ENCODE assay signal across 31 mouse cellular contexts in the genomic region with DNA sequence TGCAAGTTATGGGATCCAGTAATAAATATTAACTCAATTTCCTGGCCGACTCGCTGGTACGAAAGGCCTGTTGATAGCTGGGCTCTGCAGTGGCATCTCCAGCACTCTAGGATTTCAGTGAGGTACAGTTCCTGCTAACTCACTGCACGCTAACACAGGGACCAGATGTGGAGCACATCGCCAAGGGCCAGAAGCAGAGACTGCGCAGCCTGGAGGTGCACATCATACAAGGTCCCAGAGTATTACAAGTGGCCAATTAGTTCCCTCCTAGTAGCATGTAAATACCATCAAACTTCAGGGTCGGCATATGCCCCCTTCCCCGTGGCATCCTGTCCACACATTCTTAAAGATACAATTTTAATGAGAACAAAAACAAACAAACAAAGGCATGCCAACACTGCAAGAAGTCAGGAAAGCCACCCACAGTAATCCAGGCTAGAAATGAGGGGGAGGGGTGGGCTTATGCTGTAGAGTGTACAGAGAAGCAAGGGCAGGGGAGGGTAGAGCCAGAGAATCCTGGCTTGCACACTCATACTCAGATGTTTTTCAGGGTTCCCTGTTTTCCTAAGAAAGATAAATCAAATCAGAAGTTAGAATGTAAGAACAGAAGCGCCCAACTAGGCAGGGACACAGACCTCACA.
DNase-seq lines count a peak whose midpoint lies in the region; ATAC-seq and TF ChIP-seq lines count a peak whose summit lies in the region.
"Had no signal": no experiment of that assay in that cellular context is flagged by ENCODE, and none has a peak within 500 bp of the region (broad histone marks: within the 10 kb centered on the region; RNA-seq: fewer than 3 reads in every experiment).

No protein-coding gene starts in this region.

- no peaks in the 10 kb centered on the region for H3K9me3 ChIP-seq in hindbrain, embryonic 10.5 days
- H3K9me3 ChIP-seq in hindbrain, embryonic 14.5 days (ENCODE audit: control insufficient read depth, low read length), result no peaks in the 10 kb centered on the region
- no peaks in the 10 kb centered on the region for H3K9me3 ChIP-seq in limb, embryonic 13.5 days
- H3K9me3 ChIP-seq: embryonic facial prominence, embryonic 12.5 days; forebrain, embryonic 12.5 days; intestine, embryonic 15.5 days; liver, embryonic 12.5 days; midbrain, embryonic 12.5 days; stomach, embryonic 15.5 days had no signal

- H3K4me1 ChIP-seq in hindbrain, embryonic 10.5 days (replicated peaks), result peaks cover 7% of the 10 kb centered on the region
- no peaks in the 10 kb centered on the region for H3K4me1 ChIP-seq in hindbrain, embryonic 14.5 days (replicated peaks; ENCODE audit: control insufficient read depth, insufficient read depth, low read length)
- peaks cover 3% of the 10 kb centered on the region; the same call in 1 of the 2 replicates for H3K4me1 ChIP-seq in embryonic fibroblast, embryonic 13.5 days (ENCODE audit: control insufficient read depth, insufficient read depth, low read length)
- H3K4me1 ChIP-seq in limb, embryonic 13.5 days, result peaks cover 10% of the 10 kb centered on the region
- H3K4me1 ChIP-seq: forebrain, embryonic 12.5 days; intestine, embryonic 15.5 days; liver, embryonic 12.5 days; midbrain, embryonic 12.5 days; stomach, embryonic 15.5 days had no signal

- peak; percentile 24 for DNase-seq in hindbrain, embryonic 10.5 days (ENCODE audit: low spot score)
- DNase-seq in hindbrain, embryonic 14.5 days (ENCODE audit: low spot score), result no peak
- DNase-seq in embryo, embryonic 11 days, result peak; percentile 55
- no peak for DNase-seq in layer of hippocampus, postnatal 14 days (ENCODE audit: low spot score in 2 of 2)
- no peak for DNase-seq in MN1 (ENCODE audit: low spot score)
- DNase-seq in gastrocnemius, postnatal 36 days, result no peak
- DNase-seq: adrenal gland, postnatal 14 days; cerebellum, adult 11 months; cerebellum, adult 9-10 months; cerebellum, postnatal 36 days; forebrain, postnatal 0 days; gastrocnemius, postnatal 14 days; heart, adult 11 months; kidney, adult 2 months; kidney, postnatal 36 days; layer of hippocampus, postnatal 36 days; liver, postnatal 0 days; retina, postnatal 1 day; right cerebral cortex, postnatal 14 days had no signal

- no peak overlapping the region for H3K4me2 ChIP-seq in hindbrain, embryonic 14.5 days (replicated peaks)
- H3K4me2 ChIP-seq in limb, embryonic 13.5 days (replicated peaks), result peak overlapping the region; percentile 41
- H3K4me2 ChIP-seq: embryonic facial prominence, embryonic 12.5 days; forebrain, embryonic 12.5 days; heart, embryonic 11.5 days; intestine, embryonic 15.5 days; liver, embryonic 12.5 days; midbrain, embryonic 12.5 days; stomach, embryonic 15.5 days had no signal

- WGBS in hindbrain, embryonic 10.5 days, result 71% methylated on average over 9 of the region's 9 CpGs
- WGBS in hindbrain, embryonic 14.5 days, result 76% methylated on average over 9 of the region's 9 CpGs
- WGBS in limb, embryonic 13.5 days, result 20% methylated on average over 9 of the region's 9 CpGs

- no peaks in the 10 kb centered on the region for H3K27me3 ChIP-seq in hindbrain, embryonic 10.5 days (ENCODE audit: insufficient read depth, poor library complexity, severe bottlenecking)
- H3K27me3 ChIP-seq in hindbrain, embryonic 14.5 days (ENCODE audit: control insufficient read depth, insufficient read depth, low read length), result no peaks in the 10 kb centered on the region
- H3K27me3 ChIP-seq in limb, embryonic 13.5 days, result no peaks in the 10 kb centered on the region
- H3K27me3 ChIP-seq: embryonic facial prominence, embryonic 12.5 days; forebrain, embryonic 12.5 days; intestine, embryonic 15.5 days; liver, embryonic 12.5 days; midbrain, embryonic 12.5 days; stomach, embryonic 15.5 days had no signal

- no peak overlapping the region for H3K4me3 ChIP-seq in hindbrain, embryonic 10.5 days
- no peak overlapping the region for H3K4me3 ChIP-seq in hindbrain, embryonic 14.5 days (replicated peaks; ENCODE audit: low read length)
- H3K4me3 ChIP-seq in embryonic fibroblast, embryonic 13.5 days (ENCODE audit: insufficient read depth, low read length), result no peak overlapping the region
- no peak overlapping the region for H3K4me3 ChIP-seq in limb, embryonic 13.5 days
- H3K4me3 ChIP-seq: embryonic facial prominence, embryonic 12.5 days; forebrain, embryonic 12.5 days; intestine, embryonic 15.5 days; liver, embryonic 12.5 days; midbrain, embryonic 12.5 days; myocyte; stomach, embryonic 15.5 days had no signal

- no peak for TF ChIP-seq POLR2A in embryonic fibroblast, embryonic 13.5 days (IDR thresholded peaks at IDR 0.05; ENCODE audit: low read depth, low read length)

- no peak for TF ChIP-seq CTCF in embryonic fibroblast, embryonic 13.5 days (IDR thresholded peaks at IDR 0.05; ENCODE audit: borderline replicate concordance, insufficient read depth, low read length)

- intact Hi-C loops in gastrocnemius, postnatal 36 days (cut with DNase I), result no loop called here

- 0 out of 2 replicates have a peak overlapping the region, but pooled peaks have one; percentile 8 for H3K27ac ChIP-seq in hindbrain, embryonic 10.5 days
- no peak overlapping the region for H3K27ac ChIP-seq in hindbrain, embryonic 14.5 days
- peak overlapping the region; percentile 5; the same call in 1 of the 2 replicates for H3K27ac ChIP-seq in embryonic fibroblast, embryonic 13.5 days (ENCODE audit: insufficient read depth, low read length)
- H3K27ac ChIP-seq in limb, embryonic 13.5 days, result no peak overlapping the region
- H3K27ac ChIP-seq: embryonic facial prominence, embryonic 12.5 days; forebrain, embryonic 12.5 days; hindbrain, postnatal 0 days; intestine, embryonic 15.5 days; liver, embryonic 12.5 days; midbrain, embryonic 12.5 days; stomach, embryonic 15.5 days had no signal

- no peaks in the 10 kb centered on the region for H3K36me3 ChIP-seq in hindbrain, embryonic 10.5 days
- no peaks in the 10 kb centered on the region for H3K36me3 ChIP-seq in hindbrain, embryonic 14.5 days (replicated peaks; ENCODE audit: control insufficient read depth, insufficient read depth)
- no peaks in the 10 kb centered on the region for H3K36me3 ChIP-seq in limb, embryonic 13.5 days
- H3K36me3 ChIP-seq: embryonic facial prominence, embryonic 12.5 days; forebrain, embryonic 12.5 days; intestine, embryonic 15.5 days; liver, embryonic 12.5 days; midbrain, embryonic 12.5 days; stomach, embryonic 15.5 days had no signal

- no peak for ATAC-seq in hindbrain, embryonic 14.5 days (ENCODE audit: low FRiP score)
- ATAC-seq in limb, embryonic 13.5 days (ENCODE audit: low FRiP score, low read depth), result peak; percentile 67; the same call in 1 of the 2 replicates
- ATAC-seq: forebrain, postnatal 0 days; hindbrain, postnatal 0 days; intestine, embryonic 15.5 days; liver, embryonic 12.5 days; liver, postnatal 0 days; lung, postnatal 0 days had no signal

- no peak overlapping the region for H3K9ac ChIP-seq in hindbrain, embryonic 14.5 days
- H3K9ac ChIP-seq in limb, embryonic 13.5 days, result no peak overlapping the region
- H3K9ac ChIP-seq: embryonic facial prominence, embryonic 12.5 days; forebrain, embryonic 12.5 days; forebrain, postnatal 0 days; intestine, embryonic 15.5 days; liver, embryonic 12.5 days; liver, postnatal 0 days; midbrain, embryonic 12.5 days; stomach, embryonic 15.5 days had no signal

Comparison
In these comparisons a context has a peak if more than half of its experiments do, and no peak if none do; other contexts are left out.
1. DNase-seq: peak in hindbrain, embryonic 10.5 days (single experiment) and embryo, embryonic 11 days (single experiment); none in hindbrain, embryonic 14.5 days (single experiment), layer of hippocampus, postnatal 14 days (0 of 2), MN1 (single experiment) and gastrocnemius, postnatal 36 days (0 of 2).
2. H3K27ac ChIP-seq: peak in hindbrain, embryonic 10.5 days (single experiment) and embryonic fibroblast, embryonic 13.5 days (single experiment); none in hindbrain, embryonic 14.5 days (single experiment) and limb, embryonic 13.5 days (single experiment).